Mouse (Mus musculus) heart, embryonic 10.5 days (tissue): ENCODE measurements around the gene Eif4g3. TPM values are rescaled to one million over a fixed set of nuclear protein-coding genes. Genes with fewer than 3 reads are reported as not detected.
"Not testable (repeated sequence)": the region's sequence is repeated elsewhere in the genome, so short reads cannot be mapped to it uniquely, and the experiment has no call there.

Source experiments
- DNase-seq: peaks from one replicate; pipeline ENCODE4 v3.0.0-alpha.2; 2017; ENCODE audit warnings: low spot score
- H3K27ac ChIP-seq: fragments of 300-500 bp; sonication (generic); 2 replicates; pipeline ENCODE4 v1.5.1; 2016; ENCODE audit warnings: mild to moderate bottlenecking
- H3K27me3 ChIP-seq: fragments of 300-500 bp; sonication (generic); 2 replicates; pipeline ENCODE4 v1.6.1; 2016; ENCODE audit warnings: mild to moderate bottlenecking; ENCODE audit not compliant: poor library complexity, insufficient read depth, severe bottlenecking
- H3K36me3 ChIP-seq: fragments of 300-500 bp; sonication (generic); 2 replicates; pipeline ENCODE4 v1.6.1; 2016; ENCODE audit warnings: mild to moderate bottlenecking, moderate library complexity
- H3K4me1 ChIP-seq: fragments of 300-500 bp; sonication (generic); 2 replicates; pipeline ENCODE4 v1.6.1; 2016; ENCODE audit warnings: mild to moderate bottlenecking
- H3K4me3 ChIP-seq: fragments of 300-500 bp; sonication (generic); 2 replicates; pipeline ENCODE4 v1.5.1; 2016; ENCODE audit warnings: mild to moderate bottlenecking, moderate library complexity
- H3K9me3 ChIP-seq: fragments of 300-500 bp; sonication (generic); 2 replicates; pipeline ENCODE4 v1.6.1; 2016; ENCODE audit warnings: mild to moderate bottlenecking, moderate library complexity
- WGBS: fragments of 180-500 bp; shearing (Covaris S2); methylation state at CpG from one replicate; pipeline ENCODE4 v1.1.7; 2016; 5-methylcytosine and 5-hydroxymethylcytosine counted together
- polyA plus RNA-seq: library from polyadenylated mRNA; unstranded; fragments of >200 nt; fragmentation: Nextera tagmentation; extraction: Ambion mirVana; gene quantifications from 2 replicates; pipeline ENCODE4 v1.2.1, GENCODE M21; 2016

Eif4g3 gene
- polyA plus RNA-seq, 1 experiment from 2014 or later, result 35.3 TPM

DNA sequence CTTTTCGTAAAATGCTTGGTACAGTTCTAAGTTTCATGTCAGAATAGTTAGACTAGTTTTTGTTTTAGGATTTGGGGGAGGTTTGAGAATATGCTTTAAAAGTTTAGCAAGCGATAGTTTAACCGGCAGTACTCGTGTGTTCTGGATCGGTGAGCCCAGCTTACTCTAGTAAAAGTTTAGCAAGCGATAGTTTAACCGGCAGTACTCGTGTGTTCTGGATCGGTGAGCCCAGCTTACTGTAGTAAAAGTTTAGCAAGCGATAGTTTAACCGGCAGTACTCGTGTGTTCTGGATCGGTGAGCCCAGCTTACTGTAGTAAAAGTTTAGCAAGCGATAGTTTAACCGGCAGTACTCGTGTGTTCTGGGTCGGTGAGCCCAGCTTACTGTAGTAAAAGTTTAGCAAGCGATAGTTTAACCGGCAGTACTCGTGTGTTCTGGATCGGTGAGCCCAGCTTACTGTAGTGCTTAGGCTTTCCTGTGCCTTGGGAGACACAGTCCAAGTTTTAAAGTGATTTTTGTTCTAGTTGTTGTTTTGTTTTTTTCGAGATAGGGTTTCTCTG is 64.5 kb downstream of the Eif4g3 start:
- H3K27ac ChIP-seq, H3K4me1 ChIP-seq, H3K4me3 ChIP-seq, H3K27me3 ChIP-seq, DNase-seq, H3K9me3 ChIP-seq: not testable (repeated sequence)
- H3K36me3 ChIP-seq, result peaks cover 64% of the 10 kb centered on the region
- 97% methylated on average over 22 of the region's 22 CpGs for WGBS

DNA sequence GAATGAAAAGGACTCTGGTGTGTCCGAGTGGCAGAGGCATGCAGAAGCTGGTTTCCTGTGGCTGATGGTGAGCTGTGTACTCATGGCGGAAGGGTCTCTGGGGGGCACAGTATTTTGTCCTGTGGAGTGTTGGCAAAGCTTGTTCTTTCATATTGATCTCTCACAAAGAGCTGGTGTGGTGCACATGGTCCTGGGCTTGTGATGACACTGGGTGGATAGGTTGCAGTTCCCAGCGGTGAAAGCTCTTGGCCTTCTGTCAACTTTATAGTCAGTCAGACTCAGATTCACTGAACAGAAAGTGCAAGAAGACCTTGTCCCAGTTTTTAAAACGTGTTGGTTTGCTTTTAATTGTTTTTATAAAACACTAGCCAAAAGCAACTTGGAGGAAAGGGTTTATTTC is 68.3 kb downstream of the Eif4g3 start:
- Histone ChIP-seq H3K9me3 (no peaks in the 10 kb centered on the region), H3K4me3 (no peak overlapping the region), H3K27ac (no peak overlapping the region), H3K36me3 (peaks cover 59% of the 10 kb centered on the region), H3K4me1 (peaks cover 10% of the 10 kb centered on the region; the same call in 1 of the 2 replicates), H3K27me3 (no peaks in the 10 kb centered on the region)
- DNase-seq, result no peak
- WGBS, result 90% methylated on average over 4 of the region's 4 CpGs

DNA sequence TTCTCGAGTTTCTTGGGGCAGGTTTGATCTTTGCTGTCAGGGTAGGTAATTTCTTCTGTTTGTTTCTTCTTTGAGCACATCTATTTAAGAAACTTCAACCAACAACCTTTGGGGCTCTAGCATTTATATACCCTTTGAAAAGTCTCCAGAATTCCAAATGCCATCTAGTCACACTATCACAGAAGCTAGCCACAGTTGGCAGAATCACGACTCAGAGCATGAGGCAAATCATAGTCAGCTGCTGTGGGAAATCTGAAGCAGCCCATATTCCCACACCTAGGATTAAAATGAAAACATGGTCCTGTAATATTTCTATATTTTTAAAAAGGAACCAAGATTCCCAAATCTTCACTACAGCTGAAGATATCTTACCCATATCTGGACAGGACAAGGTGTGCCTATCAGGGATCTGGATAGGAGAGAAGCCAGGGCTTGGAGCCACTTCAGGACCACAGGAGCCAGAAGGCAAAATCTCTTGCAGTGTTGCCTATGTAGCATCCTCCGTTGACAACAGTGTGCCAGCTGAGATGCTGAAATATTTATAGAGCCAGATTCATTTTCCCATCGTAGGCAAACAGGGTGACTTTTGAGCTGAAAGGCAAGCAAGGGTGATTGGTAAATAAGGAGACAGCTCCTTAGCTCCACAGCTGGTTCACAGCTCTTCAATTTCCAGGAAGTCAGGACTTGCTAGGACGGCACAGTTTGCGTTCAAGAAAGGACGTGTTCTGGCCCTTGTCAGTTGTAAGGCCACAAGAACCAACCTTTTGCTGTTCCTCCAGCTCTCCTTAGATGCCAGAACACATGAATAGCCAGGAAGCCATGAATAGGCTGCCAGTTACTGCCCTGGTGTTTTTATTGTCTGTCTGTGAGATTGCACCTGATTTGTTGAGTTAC is 70.8 kb downstream of the Eif4g3 start:
- Histone ChIP-seq H3K36me3 (peaks cover 60% of the 10 kb centered on the region), H3K27ac (no peak overlapping the region), H3K4me1 (peaks cover 11% of the 10 kb centered on the region; the same call in 1 of the 2 replicates), H3K27me3 (no peaks in the 10 kb centered on the region), H3K9me3 (no peaks in the 10 kb centered on the region), H3K4me3 (no peak overlapping the region)
- no peak for DNase-seq
- 85% methylated on average over 7 of the region's 7 CpGs for WGBS

DNA sequence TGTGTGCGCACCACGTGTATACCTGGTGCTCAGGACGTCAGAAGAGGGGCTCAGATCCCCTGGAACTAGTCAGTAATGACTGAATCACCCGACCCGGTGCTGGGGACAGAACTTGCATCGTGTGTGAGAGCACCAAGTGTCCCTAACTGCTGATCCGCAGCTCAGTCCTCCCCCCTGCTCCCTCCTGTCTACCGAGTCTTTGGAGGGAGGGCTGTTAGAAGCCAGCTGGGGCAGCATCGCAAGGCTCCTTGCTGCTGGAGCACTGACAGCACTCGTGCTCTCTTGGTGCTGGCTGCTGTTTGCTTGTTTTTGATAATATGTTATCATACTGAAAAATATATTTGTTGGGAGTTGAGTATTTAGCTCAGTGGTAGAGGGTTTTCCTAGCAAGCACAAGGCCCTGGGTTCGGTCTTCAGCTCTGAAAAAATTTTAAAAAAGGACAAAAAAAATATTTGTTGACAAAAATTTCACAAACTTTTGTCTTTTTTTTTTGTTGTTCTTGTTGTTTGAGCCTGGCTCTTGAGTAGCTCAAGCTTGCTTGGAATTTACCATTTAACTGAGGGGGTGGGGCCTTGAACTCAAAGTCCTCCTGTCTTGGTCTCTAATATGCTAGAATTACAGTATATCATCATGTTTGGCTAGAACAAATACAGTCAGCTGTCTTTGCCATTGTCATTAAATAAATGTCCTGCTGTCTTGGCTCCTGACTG is 72.2 kb downstream of the Eif4g3 start:
- Histone ChIP-seq H3K4me3 (no peak overlapping the region), H3K27me3 (no peaks in the 10 kb centered on the region), H3K4me1 (peaks cover 11% of the 10 kb centered on the region; the same call in 1 of the 2 replicates), H3K27ac (no peak overlapping the region), H3K36me3 (peaks cover 69% of the 10 kb centered on the region), H3K9me3 (no peaks in the 10 kb centered on the region)
- WGBS, result 80% methylated on average over 11 of the region's 11 CpGs
- no peak for DNase-seq

DNA sequence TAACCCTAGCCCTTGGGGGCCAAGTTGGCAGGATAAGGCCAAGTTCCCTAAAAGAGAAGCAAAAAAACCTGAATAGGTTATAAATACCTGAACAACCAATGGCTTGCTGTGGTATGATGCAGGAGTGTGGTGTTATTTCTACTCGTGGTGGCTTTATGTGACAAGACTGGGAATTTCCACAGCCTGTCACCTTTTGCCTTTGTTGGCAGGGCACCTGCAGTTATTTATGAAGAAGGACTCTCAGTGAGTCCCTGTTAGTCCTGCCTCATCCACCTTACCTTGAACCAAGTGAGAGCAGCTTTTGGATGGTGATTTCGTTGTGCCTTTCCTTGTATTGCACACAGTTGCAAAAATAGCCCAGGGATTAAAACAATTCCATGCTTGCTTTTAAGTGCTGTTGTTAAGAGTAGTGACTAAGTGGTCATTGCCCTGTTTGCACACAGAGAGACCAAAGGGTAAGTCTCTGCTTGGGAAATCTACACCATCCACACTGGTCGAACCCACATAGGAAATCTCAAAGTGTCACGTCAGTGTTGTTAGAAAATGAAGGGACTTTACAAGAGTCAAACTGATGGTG is 72.9 kb downstream of the Eif4g3 start:
- DNase-seq, result no peak
- Histone ChIP-seq H3K9me3 (no peaks in the 10 kb centered on the region), H3K27ac (no peak overlapping the region), H3K4me1 (peaks cover 11% of the 10 kb centered on the region; the same call in 1 of the 2 replicates), H3K4me3 (no peak overlapping the region), H3K36me3 (peaks cover 69% of the 10 kb centered on the region), H3K27me3 (no peaks in the 10 kb centered on the region)
- WGBS, result 70% methylated on average over 4 of the region's 4 CpGs

DNA sequence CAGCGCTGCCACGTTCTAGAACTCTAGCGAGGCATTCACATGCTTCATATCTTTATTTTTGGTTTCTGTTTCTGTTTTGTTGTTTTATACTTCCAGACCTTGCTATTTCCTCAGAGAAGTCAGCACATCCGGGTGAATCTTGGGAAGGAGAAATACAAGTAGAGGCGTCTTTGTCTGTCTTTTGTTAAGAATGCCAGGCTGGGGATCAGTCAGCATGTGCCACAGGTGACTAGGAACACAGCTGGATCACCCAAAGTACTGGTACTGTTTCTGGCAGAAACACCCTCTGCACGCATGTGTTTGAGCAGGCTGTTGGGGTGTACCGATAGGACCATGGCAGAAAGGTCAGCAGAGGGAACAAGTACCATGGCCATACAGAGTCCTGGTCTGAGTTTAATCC is 73.6 kb downstream of the Eif4g3 start:
- WGBS, result 88% methylated on average over 7 of the region's 7 CpGs

DNA sequence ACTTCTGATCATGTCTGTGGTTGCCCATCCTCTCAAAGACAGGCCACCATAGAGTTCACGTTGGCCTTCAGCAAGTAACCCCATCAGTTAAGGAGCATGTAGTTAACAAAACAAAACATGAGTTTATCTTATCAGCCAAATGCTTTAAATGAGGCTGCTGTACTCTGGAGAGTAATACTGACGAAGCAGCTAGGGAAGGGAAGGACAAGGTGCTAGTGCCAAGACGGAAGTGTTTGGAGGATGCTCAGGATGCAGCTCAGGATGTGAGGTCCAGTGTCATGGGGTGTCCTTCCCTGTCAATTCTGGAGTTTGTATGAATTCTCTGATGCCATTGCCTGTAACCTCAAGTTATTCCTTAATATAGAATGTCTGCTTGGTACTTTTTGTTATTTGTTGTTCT is 75.0 kb downstream of the Eif4g3 start:
- peaks cover 24% of the 10 kb centered on the region for H3K4me1 ChIP-seq
- H3K36me3 ChIP-seq, result peaks cover 51% of the 10 kb centered on the region
- no peak for DNase-seq
- no peak overlapping the region for H3K4me3 ChIP-seq
- H3K9me3 ChIP-seq, result no peaks in the 10 kb centered on the region
- no peaks in the 10 kb centered on the region for H3K27me3 ChIP-seq
- WGBS, result 42% methylated on average over 3 of the region's 3 CpGs
- H3K27ac ChIP-seq, result no peak overlapping the region

More for the DNA sequence above, 73.6 kb downstream of the Eif4g3 start:
- Histone ChIP-seq H3K4me1 (peaks cover 18% of the 10 kb centered on the region), H3K27me3 (no peaks in the 10 kb centered on the region), H3K36me3 (peaks cover 65% of the 10 kb centered on the region), H3K27ac (no peak overlapping the region), H3K4me3 (no peak overlapping the region), H3K9me3 (no peaks in the 10 kb centered on the region)
- no peak for DNase-seq

DNA sequence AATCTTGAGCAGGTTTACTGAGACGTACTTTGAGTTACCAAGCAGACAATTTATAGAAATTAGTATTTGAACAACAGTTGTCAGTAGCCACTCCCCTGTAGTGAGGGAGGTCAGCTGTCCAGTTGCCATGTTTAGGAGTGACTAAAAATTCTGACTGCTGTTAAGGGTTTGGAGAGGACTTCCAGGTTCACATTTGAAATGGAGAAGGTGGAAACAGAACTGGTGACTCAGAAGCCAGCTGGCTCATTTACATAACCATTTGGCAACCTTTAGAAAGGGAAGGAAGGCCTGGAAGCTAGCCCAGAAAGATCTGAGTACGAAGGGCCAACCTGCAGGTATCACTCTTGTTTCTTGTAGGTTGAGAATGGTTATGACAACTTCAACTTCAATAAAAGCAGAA is 75.8 kb downstream of the Eif4g3 start:
- 86% methylated on average over 2 of the region's 2 CpGs for WGBS
- Histone ChIP-seq H3K27ac (no peak overlapping the region), H3K9me3 (no peaks in the 10 kb centered on the region), H3K27me3 (no peaks in the 10 kb centered on the region), H3K4me1 (peaks cover 31% of the 10 kb centered on the region), H3K36me3 (peaks cover 45% of the 10 kb centered on the region), H3K4me3 (no peak overlapping the region)
- DNase-seq, result no peak

DNA sequence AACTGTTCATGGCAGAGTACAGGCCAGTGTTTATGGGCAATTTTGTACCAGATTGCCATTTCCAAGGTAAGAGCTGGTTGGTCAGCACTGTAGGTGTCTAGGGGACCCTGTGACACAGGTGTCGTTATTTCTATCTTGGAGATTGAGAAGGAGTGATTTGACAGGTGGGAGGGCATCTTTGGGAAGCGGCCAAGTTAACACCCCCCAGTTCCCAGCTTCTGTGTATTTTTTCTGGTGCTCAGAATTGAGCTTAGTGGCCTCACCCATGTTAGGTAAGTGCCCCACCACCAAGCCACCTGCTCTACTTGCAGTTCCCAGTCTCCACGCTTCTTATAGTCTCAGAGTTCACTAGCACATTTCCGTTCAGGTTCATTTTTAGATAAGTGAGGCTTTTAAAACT is 76.5 kb downstream of the Eif4g3 start:
- 81% methylated on average over 4 of the region's 4 CpGs for WGBS

DNA sequence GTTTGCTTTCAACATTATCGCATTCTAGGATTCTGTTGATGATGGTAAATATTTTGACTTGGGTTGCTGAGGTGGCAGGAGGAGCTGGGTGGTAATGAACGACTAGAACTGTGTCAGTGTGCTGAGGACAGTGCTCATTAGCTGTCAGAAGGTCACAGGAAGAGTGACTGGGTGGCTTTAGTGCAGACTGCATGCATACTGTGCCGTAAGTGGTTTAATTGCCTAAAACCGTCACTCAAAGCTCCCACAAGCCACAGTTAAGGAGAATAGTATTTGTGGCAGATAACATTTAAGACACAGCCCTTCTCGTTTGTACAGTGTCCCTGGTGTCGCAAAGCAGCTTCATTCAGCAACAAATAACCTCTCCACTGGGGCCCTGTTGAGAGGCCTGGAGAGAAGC is 78.7 kb downstream of the Eif4g3 start:
- H3K4me3 ChIP-seq, result no peak overlapping the region
- H3K27ac ChIP-seq, result no peak overlapping the region
- DNase-seq, result no peak
- H3K4me1 ChIP-seq, result peaks cover 22% of the 10 kb centered on the region
- H3K36me3 ChIP-seq, result peaks cover 33% of the 10 kb centered on the region
- H3K27me3 ChIP-seq, result no peaks in the 10 kb centered on the region
- no peaks in the 10 kb centered on the region for H3K9me3 ChIP-seq
- WGBS, result 59% methylated on average over 6 of the region's 6 CpGs

More for the DNA sequence above, 76.5 kb downstream of the Eif4g3 start:
- Histone ChIP-seq H3K27ac (no peak overlapping the region), H3K27me3 (no peaks in the 10 kb centered on the region), H3K4me1 (peaks cover 32% of the 10 kb centered on the region), H3K4me3 (no peak overlapping the region), H3K36me3 (peaks cover 38% of the 10 kb centered on the region), H3K9me3 (no peaks in the 10 kb centered on the region)
- DNase-seq, result no peak

DNA sequence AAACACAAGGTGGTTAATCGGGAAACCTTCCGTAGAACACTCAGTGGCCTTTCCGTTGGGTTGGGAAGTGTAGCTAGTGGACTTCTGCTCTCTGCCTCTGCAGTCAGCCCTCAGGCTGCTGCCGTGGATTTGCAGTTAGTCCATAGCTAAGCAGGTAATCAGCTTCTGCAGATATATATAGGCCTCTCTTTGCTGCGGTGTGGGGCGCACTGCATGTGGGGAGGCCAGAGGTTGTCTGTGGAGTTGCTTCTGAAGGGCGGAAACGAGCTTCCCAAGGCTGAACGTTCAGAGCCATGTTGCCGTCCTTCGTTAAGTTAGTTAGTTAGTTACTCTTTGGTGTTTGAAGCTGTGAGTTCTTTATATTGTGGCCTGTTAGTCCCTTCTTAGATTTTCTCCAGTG is 80.3 kb downstream of the Eif4g3 start:
- WGBS, result 80% methylated on average over 11 of the region's 11 CpGs
- H3K9me3 ChIP-seq, result no peaks in the 10 kb centered on the region
- H3K36me3 ChIP-seq, result peaks cover 32% of the 10 kb centered on the region
- H3K27ac ChIP-seq, result no peak overlapping the region
- H3K4me3 ChIP-seq, result no peak overlapping the region
- H3K27me3 ChIP-seq, result no peaks in the 10 kb centered on the region
- peaks cover 25% of the 10 kb centered on the region for H3K4me1 ChIP-seq
- DNase-seq, result no peak

DNA sequence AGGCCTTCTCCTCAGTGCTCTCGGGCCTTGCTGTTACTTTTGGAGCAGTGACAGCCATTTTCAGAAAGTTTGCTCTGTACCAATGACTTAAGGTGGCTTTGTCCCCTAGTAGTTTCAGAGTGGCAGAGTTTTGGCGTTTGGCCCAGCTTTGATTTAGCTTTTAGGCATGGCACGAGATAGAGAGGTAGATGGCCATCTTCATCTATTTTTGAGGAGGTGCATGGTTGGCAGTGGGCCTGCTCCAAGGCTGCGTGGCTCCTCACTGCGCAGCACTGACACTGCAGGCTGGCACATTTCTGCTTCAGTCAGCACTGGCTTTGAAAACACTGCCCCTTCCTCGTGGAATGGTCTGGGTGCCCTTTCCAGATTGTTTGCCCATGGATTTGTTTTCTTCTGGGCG is 80.7 kb downstream of the Eif4g3 start:
- Histone ChIP-seq H3K27me3 (no peaks in the 10 kb centered on the region), H3K36me3 (peaks cover 28% of the 10 kb centered on the region), H3K27ac (no peak overlapping the region), H3K9me3 (no peaks in the 10 kb centered on the region), H3K4me3 (no peak overlapping the region), H3K4me1 (peaks cover 25% of the 10 kb centered on the region)
- no peak for DNase-seq
- 84% methylated on average over 7 of the region's 7 CpGs for WGBS
